Mouse (Mus musculus) activated CD4-positive, CD25-positive, alpha-beta regulatory T cell, adult 4 months (primary cell): ENCODE measurements around the gene Rnasek. TPM values are rescaled to one million over a fixed set of nuclear protein-coding genes. Genes with fewer than 3 reads are reported as not detected.

Source experiments
- polyA plus RNA-seq, 2 experiments: library from polyadenylated mRNA; unstranded; fragments of 100-300 nt; shearing (Covaris generic); gene quantifications; one replicate each; pipeline ENCODE4 v1.2.1; 2017

Gene Rnasek
- polyA plus RNA-seq, 2 experiments from 2014 or later: 228 to 245 TPM

Other genes with a start within 250 kb of the Rnasek start
- 100 to 1,000 TPM; 343 to 373 TPM for gene Gabarap, start 248.7 kb downstream of the Rnasek start, polyA plus RNA-seq
- gene Phf23, start 244.1 kb downstream of the Rnasek start, polyA plus RNA-seq: 10 to 100 TPM; 32.1 to 44.9 TPM
- 1 to 10 TPM; 2.7 to 3.9 TPM for gene Dvl2, start 239.2 kb downstream of the Rnasek start, polyA plus RNA-seq
- gene Acadvl, start 224.4 kb downstream of the Rnasek start, polyA plus RNA-seq: 100 to 1,000 TPM; 107 to 139 TPM
- gene Dlg4, start 222.9 kb downstream of the Rnasek start, polyA plus RNA-seq: 10 to 100 TPM in 1 of 2 experiments, 1 to 10 TPM in 1; 9.7 to 11.6 TPM
- gene Asgr1, start 185.8 kb downstream of the Rnasek start, polyA plus RNA-seq: not detected
- gene Asgr2, start 147.2 kb downstream of the Rnasek start, polyA plus RNA-seq: not detected
- gene Mgl2, start 109.5 kb downstream of the Rnasek start, polyA plus RNA-seq: under 1 TPM in 1 of 2 experiments, not detected in 1; 0.21 TPM
- not detected for gene Clec10a, start 83.6 kb downstream of the Rnasek start, polyA plus RNA-seq
- not detected for gene Slc16a11, start 27.1 kb downstream of the Rnasek start, polyA plus RNA-seq
- 1 to 10 TPM; 2.6 to 4.1 TPM for gene Slc16a13, start 18.8 kb downstream of the Rnasek start, polyA plus RNA-seq
- under 1 TPM; 0.23 to 0.36 TPM for gene Bcl6b, start 10.0 kb downstream of the Rnasek start, polyA plus RNA-seq
- 100 to 1,000 TPM; 124 to 159 TPM for gene 0610010K14Rik, start 1.9 kb downstream of the Rnasek start, polyA plus RNA-seq
- 1 to 10 TPM; 5.2 to 7.6 TPM for gene Gm21988, start within 50 bp of the Rnasek start, polyA plus RNA-seq
- gene Alox12, start 15.5 kb upstream of the Rnasek start, polyA plus RNA-seq: not detected
- not detected for gene Alox12e, start 82.8 kb upstream of the Rnasek start, polyA plus RNA-seq
- gene Alox15, start 112.2 kb upstream of the Rnasek start, polyA plus RNA-seq: under 1 TPM in 1 of 2 experiments, not detected in 1; 0.51 TPM
- gene Pelp1, start 170.2 kb upstream of the Rnasek start, polyA plus RNA-seq: 1 to 10 TPM; 6.5 to 8.1 TPM
- gene Arrb2, start 192.8 kb upstream of the Rnasek start, polyA plus RNA-seq: 100 to 1,000 TPM in 1 of 2 experiments, 10 to 100 TPM in 1; 99.3 to 129 TPM
- gene Med11, start 212.1 kb upstream of the Rnasek start, polyA plus RNA-seq: 10 to 100 TPM; 86.3 to 91.9 TPM
- gene Zmynd15, start 219.6 kb upstream of the Rnasek start, polyA plus RNA-seq: not detected
- gene Cxcl16, start 220.1 kb upstream of the Rnasek start, polyA plus RNA-seq: under 1 TPM in 1 of 2 experiments, not detected in 1; 0.36 TPM